Mouse (Mus musculus): ENCODE data around the gene Ptgdr. TPM values are rescaled to one million over a fixed set of nuclear protein-coding genes. Genes with fewer than 3 reads are reported as not detected.

Ptgdr gene
- polyA plus RNA-seq (2021; fragmentation: Nextera tagmentation) = 0.41 and 0.48 TPM in 2 replicates
- long read RNA-seq, experiment 1, partial matches to known transcripts = 0 of 2 reads
- long read RNA-seq, experiment 1, other reads (novel, unspliced or antisense) = 0 of 2 reads
- long read RNA-seq, experiment 2, partial matches to known transcripts = 0 of 1 reads
- long read RNA-seq, experiment 2, other reads (novel, unspliced or antisense) = 0 of 1 reads

DNA sequence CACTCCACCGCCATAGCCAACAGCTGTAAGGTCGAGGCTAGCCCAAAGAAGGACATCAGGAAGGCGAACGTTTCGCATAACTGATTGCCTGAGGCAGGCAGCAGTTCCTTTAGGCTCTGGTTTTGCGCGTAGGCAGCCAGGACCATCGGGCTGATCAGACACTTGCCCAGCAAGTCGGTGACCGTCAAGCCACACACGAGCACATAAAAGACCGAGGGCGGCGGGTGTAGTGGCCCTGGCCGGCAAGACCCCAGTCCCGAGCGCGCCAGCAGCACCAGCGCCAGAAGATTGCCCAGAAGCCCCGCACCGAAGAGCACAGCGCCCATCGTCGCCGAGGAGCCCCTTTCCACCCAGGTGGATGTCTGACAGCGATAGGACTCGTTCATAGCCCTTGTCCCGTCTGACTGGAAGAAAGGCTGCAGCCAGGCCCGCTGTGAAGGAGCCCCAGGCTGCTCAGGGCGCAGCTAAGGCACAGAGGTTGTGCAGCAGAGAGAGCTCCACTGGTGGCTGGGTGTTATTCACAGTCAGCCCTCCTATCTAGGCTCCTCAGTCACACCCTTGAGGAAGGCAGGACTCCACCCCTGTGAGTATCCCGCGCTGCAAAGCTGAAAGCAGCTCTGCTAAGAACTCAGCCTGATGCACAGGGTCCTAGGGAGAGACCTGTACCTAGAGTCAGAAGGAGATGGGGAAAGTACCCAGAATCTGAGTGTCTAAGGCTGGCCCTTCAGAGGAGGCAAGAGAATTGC, at the start of gene Ptgdr:
Gene Ptgdr, minus strand, starts transcription at position 508 of the 746 bp plus-strand sequence.

Other genes with a start within 250 kb of the Ptgdr start
- not detected in 2 replicates for gene Gm5624, start 231.4 kb downstream of the Ptgdr start, polyA plus RNA-seq (2021; fragmentation: Nextera tagmentation)
- not detected in 2 replicates for gene Gm8257, start 152.9 kb downstream of the Ptgdr start, polyA plus RNA-seq (2021; fragmentation: Nextera tagmentation)
- not detected in 2 replicates for gene Gm8267, start 109.0 kb downstream of the Ptgdr start, polyA plus RNA-seq (2021; fragmentation: Nextera tagmentation)
- 0.20 and 0.38 TPM in 2 replicates for gene Ptger2, start 128.8 kb upstream of the Ptgdr start, polyA plus RNA-seq (2021; fragmentation: Nextera tagmentation)